Mouse (Mus musculus) hindbrain, postnatal 0 days (tissue): ENCODE measurements around the gene Dgcr2. TPM values are rescaled to one million over a fixed set of nuclear protein-coding genes. Genes with fewer than 3 reads are reported as not detected.
A peak's percentile ranks its signal among the peaks of the same experiment; 100 is the strongest.

Source experiments
- ATAC-seq: fragments of 200-750 bp; cut with Nextera tagmentation; 2 replicates; pipeline ENCODE4 v1.8.0; 2017; ENCODE audit warnings: mild to moderate bottlenecking, moderate TSS enrichment, moderate library complexity
- DNase-seq: peaks from one replicate; pipeline ENCODE4 v3.0.0-alpha.2; 2015; ENCODE audit warnings: low spot score
- H3K27ac ChIP-seq: fragments of 300-500 bp; sonication (generic); 2 replicates; pipeline ENCODE4 v1.5.1; 2014; ENCODE audit warnings: mild to moderate bottlenecking
- H3K27me3 ChIP-seq: fragments of 300-500 bp; sonication (generic); 2 replicates; pipeline ENCODE4 v1.6.1; 2014; ENCODE audit warnings: low read length, mixed read lengths; ENCODE audit not compliant: insufficient read depth
- H3K36me3 ChIP-seq: fragments of 300-500 bp; sonication (generic); 2 replicates; pipeline ENCODE4 v1.6.1; 2014; ENCODE audit warnings: low read length, mixed read lengths; ENCODE audit not compliant: insufficient read depth
- H3K4me1 ChIP-seq: fragments of 300-500 bp; sonication (generic); 2 replicates; pipeline ENCODE4 v1.6.1; 2014; ENCODE audit warnings: antibody characterized with exemption, low read length, mixed read lengths; ENCODE audit not compliant: insufficient read depth
- H3K4me2 ChIP-seq: fragments of 300-500 bp; sonication (generic); 2 replicates; pipeline ENCODE4 v1.6.1; 2014; ENCODE audit warnings: low read depth, mild to moderate bottlenecking, low read length, moderate library complexity, mixed read lengths
- H3K4me3 ChIP-seq: fragments of 300-500 bp; sonication (generic); 2 replicates; pipeline ENCODE4 v1.5.1; 2014; ENCODE audit warnings: low read length
- H3K9ac ChIP-seq: fragments of 300-500 bp; sonication (generic); replicated peaks from 2 replicates; pipeline ENCODE4 v1.6.1; 2014; ENCODE audit warnings: mild to moderate bottlenecking, low read length, moderate library complexity, mixed read lengths
- H3K9me3 ChIP-seq: fragments of 300-500 bp; sonication (generic); 2 replicates; pipeline ENCODE4 v1.6.1; 2016; ENCODE audit warnings: low read length, mixed read lengths
- CTCF ChIP-seq: IDR thresholded peaks from 2 replicates; pipeline ENCODE4 v1.5.1; 2016; ENCODE audit warnings: antibody characterized with exemption, control low read depth, low read depth
- WGBS: fragments of 180-500 bp; shearing (Covaris S2); extraction: QIAGEN DNeasy Blood & Tissue Kit; methylation state at CpG from one replicate; pipeline ENCODE4 v1.1.7; 2014; 5-methylcytosine and 5-hydroxymethylcytosine counted together
- polyA plus RNA-seq: library from polyadenylated mRNA; unstranded; fragments of >200 nt; fragmentation: Nextera tagmentation; extraction: Ambion mirVana; gene quantifications from 2 replicates; pipeline ENCODE4 v1.2.1, GENCODE M21; 2015
- total RNA-seq: library from RNA; depleted of rRNA; stranded (reverse); fragments of >200 nt; gene quantifications from 2 replicates; pipeline ENCODE4 v1.2.3, GENCODE M21; 2014

The Dgcr2 gene
- total and polyA plus RNA-seq, 2 experiments from 2014 or later, result 88.8 to 199 TPM

GRCm38 (mm10) chr16:17914307-17915249 lies 16.2 kb upstream of the Dgcr2 start, which contains the start of gene Gsc2:
TSS of gene Gsc2 (minus strand) at chr16:17915059.
- peak within 1 kb of the TSS; percentile 32 for H3K4me3 ChIP-seq
- ATAC-seq (no peak; the same call in 1 of the 2 replicates), DNase-seq (peak; percentile 28)
- peak within 1 kb of the TSS; percentile 28; the same call in 1 of the 2 replicates for H3K9ac ChIP-seq
- H3K4me1 ChIP-seq, result peaks cover 16% of the 10 kb centered on the region
- TF ChIP-seq CTCF, result no peak
- H3K4me2 ChIP-seq, result peak within 1 kb of the TSS; percentile 51
- H3K36me3 ChIP-seq, result no peaks in the 10 kb centered on the region
- H3K27me3 ChIP-seq, result peaks cover 37% of the 10 kb centered on the region
- H3K9me3 ChIP-seq, result no peaks in the 10 kb centered on the region
- WGBS, result 2% methylated on average over 95 of the region's 106 CpGs
- H3K27ac ChIP-seq, result no peak within 1 kb of the TSS

- Histone ChIP-seq H3K4me2 (peak within 1 kb of the TSS; percentile 93), H3K4me3 (peak within 1 kb of the TSS; percentile 59), H3K4me1 (peaks cover 16% of the 10 kb centered on the region), H3K9ac (peak within 1 kb of the TSS; percentile 56), H3K27me3 (peaks cover 30% of the 10 kb centered on the region), H3K27ac (peak within 1 kb of the TSS; percentile 42), H3K36me3 (peaks cover 32% of the 10 kb centered on the region), H3K9me3 (no peaks in the 10 kb centered on the region)
- WGBS, result under 1% methylated on average over 35 of the region's 35 CpGs
- ATAC-seq (peak; percentile 95), DNase-seq (peak; percentile 99)
- TF ChIP-seq CTCF, result peak; percentile 81
These were observed 12.8 kb upstream of the Dgcr2 start, which contains the start of gene Ess2 for GRCm38 (mm10) chr16:17911052-17911595. TSS of gene Ess2 (minus strand) at chr16:17911348.

GRCm38 (mm10) chr16:17896091-17896490 lies 2.3 kb downstream of the Dgcr2 start:
- H3K4me2 ChIP-seq, result no peak overlapping the region
- DNase-seq (no peak), ATAC-seq (no peak)
- no peak overlapping the region for H3K27ac ChIP-seq
- H3K9ac ChIP-seq, result no peak overlapping the region
- no peak overlapping the region for H3K4me3 ChIP-seq
- H3K36me3 ChIP-seq, result peaks cover 24% of the 10 kb centered on the region; the same call in 1 of the 2 replicates
- H3K27me3 ChIP-seq, result no peaks in the 10 kb centered on the region
- no peaks in the 10 kb centered on the region for H3K9me3 ChIP-seq
- peaks cover 8% of the 10 kb centered on the region; the same call in 1 of the 2 replicates for H3K4me1 ChIP-seq
- TF ChIP-seq CTCF, result no peak

GRCm38 (mm10) chr16:17893923-17894322 lies 4.4 kb downstream of the Dgcr2 start, which contains the start of gene Tssk1:
TSS of gene Tssk1 (plus strand) at chr16:17894223.
- Histone ChIP-seq H3K9me3 (no peaks in the 10 kb centered on the region), H3K4me3 (no peak within 1 kb of the TSS), H3K4me1 (peaks cover 19% of the 10 kb centered on the region), H3K9ac (no peak within 1 kb of the TSS), H3K4me2 (no peak within 1 kb of the TSS), H3K27ac (no peak within 1 kb of the TSS), H3K27me3 (no peaks in the 10 kb centered on the region), H3K36me3 (peaks cover 7% of the 10 kb centered on the region; the same call in 1 of the 2 replicates)
- DNase-seq (no peak), ATAC-seq (no peak)
- 87% methylated on average over 2 of the region's 2 CpGs for WGBS
- no peak for TF ChIP-seq CTCF

GRCm38 (mm10) chr16:17892606-17893005 lies 5.8 kb downstream of the Dgcr2 start:
- Histone ChIP-seq H3K9ac (no peak overlapping the region), H3K9me3 (no peaks in the 10 kb centered on the region), H3K4me1 (peaks cover 19% of the 10 kb centered on the region), H3K36me3 (no peaks in the 10 kb centered on the region), H3K4me2 (no peak overlapping the region), H3K4me3 (no peak overlapping the region), H3K27ac (peak overlapping the region; percentile 75; the same call in 1 of the 2 replicates), H3K27me3 (no peaks in the 10 kb centered on the region)
- no peak for TF ChIP-seq CTCF
- no peak for ATAC-seq
- WGBS, result 43% methylated on average over 3 of the region's 3 CpGs
- peak; percentile 27 for DNase-seq

GRCm38 (mm10) chr16:17891567-17891959 lies 6.8 kb downstream of the Dgcr2 start, which contains the start of gene Gm20518:
TSS of gene Gm20518 (minus strand) at chr16:17891671.
- H3K27me3 ChIP-seq, result no peaks in the 10 kb centered on the region
- 3% methylated on average over 38 of the region's 38 CpGs for WGBS
- no peaks in the 10 kb centered on the region for H3K36me3 ChIP-seq
- no peaks in the 10 kb centered on the region for H3K9me3 ChIP-seq
- H3K27ac ChIP-seq, result peak within 1 kb of the TSS; percentile 97
- ATAC-seq (peak; percentile 99), DNase-seq (peak; percentile 99)
- peaks cover 19% of the 10 kb centered on the region for H3K4me1 ChIP-seq
- H3K4me2 ChIP-seq, result peak within 1 kb of the TSS; percentile 84
- peak within 1 kb of the TSS; percentile 96 for H3K9ac ChIP-seq
- peak within 1 kb of the TSS; percentile 58 for H3K4me3 ChIP-seq
- TF ChIP-seq CTCF, result peak; percentile 31; the same call in 1 of the 2 replicates
